Mouse (Mus musculus): Measurements from ENCODE around the gene Banf2. TPM values are rescaled to one million over a fixed set of nuclear protein-coding genes. Genes with fewer than 3 reads are reported as not detected.

Gene Banf2
- polyA plus RNA-seq, 1 experiment from 2014 or later = not detected

- WGBS = 68% methylated on average over 6 of the region's 6 CpGs
- TF ChIP-seq CTCF (IDR thresholded peaks at IDR 0.05; ENCODE audit: low read depth) = no peak
- Histone ChIP-seq H3K9ac (ENCODE audit: low read depth, low read length) (no peak overlapping the region), H3K4me1 (replicated peaks; ENCODE audit: insufficient read depth, low read length) (no peaks in the 10 kb centered on the region), H3K4me2 (ENCODE audit: low read length) (no peak overlapping the region), H3K4me3 (replicated peaks; ENCODE audit: low read depth, low read length) (no peak overlapping the region), H3K9me3 (replicated peaks; ENCODE audit: low read length) (no peaks in the 10 kb centered on the region), H3K36me3 (ENCODE audit: insufficient read depth, low read length) (no peaks in the 10 kb centered on the region), H3K27me3 (ENCODE audit: insufficient read depth, low read length) (no peaks in the 10 kb centered on the region), H3K27ac (no peak overlapping the region)
- DNase-seq (ENCODE audit: low spot score) = no peak
- ATAC-seq (replicated peaks; ENCODE audit: low FRiP score, low read depth) = no peak
Observed at GRCm38 (mm10) chr2:144061701-144062100, 28.8 kb downstream of the Banf2 start.

- H3K4me1 ChIP-seq (replicated peaks; ENCODE audit: insufficient read depth, low read length) = no peaks in the 10 kb centered on the region
- no peaks in the 10 kb centered on the region for H3K9me3 ChIP-seq (replicated peaks; ENCODE audit: low read length)
- no peak overlapping the region for H3K9ac ChIP-seq (ENCODE audit: low read depth, low read length)
- ATAC-seq (replicated peaks; ENCODE audit: low FRiP score, low read depth) (no peak), DNase-seq (ENCODE audit: low spot score) (no peak)
- TF ChIP-seq CTCF (IDR thresholded peaks at IDR 0.05; ENCODE audit: low read depth) = no peak
- no peaks in the 10 kb centered on the region for H3K27me3 ChIP-seq (ENCODE audit: insufficient read depth, low read length)
- 94% methylated on average over 2 of the region's 2 CpGs for WGBS
- H3K4me3 ChIP-seq (replicated peaks; ENCODE audit: low read depth, low read length) = no peak overlapping the region
- H3K4me2 ChIP-seq (ENCODE audit: low read length) = no peak overlapping the region
- H3K36me3 ChIP-seq (ENCODE audit: insufficient read depth, low read length) = no peaks in the 10 kb centered on the region
- no peak overlapping the region for H3K27ac ChIP-seq
Observed at GRCm38 (mm10) chr2:144065499-144065898, 32.6 kb downstream of the Banf2 start.

GRCm38 (mm10) chr2:144069663-144070062 is 36.8 kb downstream of the Banf2 start:
- no peak overlapping the region for H3K4me2 ChIP-seq (ENCODE audit: low read length)
- no peak overlapping the region for H3K4me3 ChIP-seq (replicated peaks; ENCODE audit: low read depth, low read length)
- no peak for TF ChIP-seq CTCF (IDR thresholded peaks at IDR 0.05; ENCODE audit: low read depth)
- no peak for ATAC-seq (replicated peaks; ENCODE audit: low FRiP score, low read depth)
- H3K4me1 ChIP-seq (replicated peaks; ENCODE audit: insufficient read depth, low read length) = no peaks in the 10 kb centered on the region
- no peak overlapping the region for H3K27ac ChIP-seq
- H3K9me3 ChIP-seq (replicated peaks; ENCODE audit: low read length) = no peaks in the 10 kb centered on the region
- 95% methylated on average over 4 of the region's 4 CpGs for WGBS
- DNase-seq (ENCODE audit: low spot score) = no peak
- H3K36me3 ChIP-seq (ENCODE audit: insufficient read depth, low read length) = no peaks in the 10 kb centered on the region
- no peaks in the 10 kb centered on the region for H3K27me3 ChIP-seq (ENCODE audit: insufficient read depth, low read length)
- H3K9ac ChIP-seq (ENCODE audit: low read depth, low read length) = no peak overlapping the region

- no peaks in the 10 kb centered on the region for H3K36me3 ChIP-seq (ENCODE audit: insufficient read depth, low read length)
- H3K9ac ChIP-seq (ENCODE audit: low read depth, low read length) = no peak overlapping the region
- WGBS = 32% methylated on average over 7 of the region's 7 CpGs
- no peaks in the 10 kb centered on the region for H3K9me3 ChIP-seq (replicated peaks; ENCODE audit: low read length)
- no peak overlapping the region for H3K4me3 ChIP-seq (replicated peaks; ENCODE audit: low read depth, low read length)
- DNase-seq (ENCODE audit: low spot score) (peak; percentile 39), ATAC-seq (replicated peaks; ENCODE audit: low FRiP score, low read depth) (no peak)
- H3K27me3 ChIP-seq (ENCODE audit: insufficient read depth, low read length) = no peaks in the 10 kb centered on the region
- no peaks in the 10 kb centered on the region for H3K4me1 ChIP-seq (replicated peaks; ENCODE audit: insufficient read depth, low read length)
- no peak overlapping the region for H3K4me2 ChIP-seq (ENCODE audit: low read length)
- no peak for TF ChIP-seq CTCF (IDR thresholded peaks at IDR 0.05; ENCODE audit: low read depth)
- no peak overlapping the region for H3K27ac ChIP-seq
Observed at GRCm38 (mm10) chr2:144070479-144070878, 37.6 kb downstream of the Banf2 start.

GRCm38 (mm10) chr2:144072642-144073041 is 39.8 kb downstream of the Banf2 start:
- DNase-seq (ENCODE audit: low spot score) (no peak), ATAC-seq (replicated peaks; ENCODE audit: low FRiP score, low read depth) (no peak)
- TF ChIP-seq CTCF (IDR thresholded peaks at IDR 0.05; ENCODE audit: low read depth) = no peak

GRCm38 (mm10) chr2:144074059-144074458 is 41.2 kb downstream of the Banf2 start:
- ATAC-seq (replicated peaks; ENCODE audit: low FRiP score, low read depth) (no peak), DNase-seq (ENCODE audit: low spot score) (no peak)
- H3K4me3 ChIP-seq (replicated peaks; ENCODE audit: low read depth, low read length) = no peak overlapping the region
- no peaks in the 10 kb centered on the region for H3K36me3 ChIP-seq (ENCODE audit: insufficient read depth, low read length)
- no peak overlapping the region for H3K9ac ChIP-seq (ENCODE audit: low read depth, low read length)
- H3K4me1 ChIP-seq (replicated peaks; ENCODE audit: insufficient read depth, low read length) = no peaks in the 10 kb centered on the region
- 94% methylated on average over 5 of the region's 5 CpGs for whole genome bisulfite sequencing
- no peak overlapping the region for H3K4me2 ChIP-seq (ENCODE audit: low read length)
- H3K9me3 ChIP-seq (replicated peaks; ENCODE audit: low read length) = no peaks in the 10 kb centered on the region
- no peaks in the 10 kb centered on the region for H3K27me3 ChIP-seq (ENCODE audit: insufficient read depth, low read length)
- no peak for TF ChIP-seq CTCF (IDR thresholded peaks at IDR 0.05; ENCODE audit: low read depth)
- no peak overlapping the region for H3K27ac ChIP-seq

More at GRCm38 (mm10) chr2:144072642-144073041, 39.8 kb downstream of the Banf2 start:
- no peaks in the 10 kb centered on the region for H3K36me3 ChIP-seq (ENCODE audit: insufficient read depth, low read length)
- no peak overlapping the region for H3K4me2 ChIP-seq (ENCODE audit: low read length)
- H3K4me3 ChIP-seq (replicated peaks; ENCODE audit: low read depth, low read length) = no peak overlapping the region
- H3K27ac ChIP-seq = no peak overlapping the region
- no peaks in the 10 kb centered on the region for H3K27me3 ChIP-seq (ENCODE audit: insufficient read depth, low read length)
- H3K4me1 ChIP-seq (replicated peaks; ENCODE audit: insufficient read depth, low read length) = no peaks in the 10 kb centered on the region
- H3K9me3 ChIP-seq (replicated peaks; ENCODE audit: low read length) = no peaks in the 10 kb centered on the region
- H3K9ac ChIP-seq (ENCODE audit: low read depth, low read length) = no peak overlapping the region
- 36% methylated on average over 7 of the region's 7 CpGs for WGBS

GRCm38 (mm10) chr2:144076625-144077024 is 43.8 kb downstream of the Banf2 start:
- DNase-seq (ENCODE audit: low spot score) = peak; percentile 12
- Histone ChIP-seq H3K4me1 (replicated peaks; ENCODE audit: insufficient read depth, low read length) (no peaks in the 10 kb centered on the region), H3K4me2 (ENCODE audit: low read length) (no peak overlapping the region), H3K9me3 (replicated peaks; ENCODE audit: low read length) (no peaks in the 10 kb centered on the region), H3K27me3 (ENCODE audit: insufficient read depth, low read length) (no peaks in the 10 kb centered on the region), H3K4me3 (replicated peaks; ENCODE audit: low read depth, low read length) (no peak overlapping the region), H3K9ac (ENCODE audit: low read depth, low read length) (no peak overlapping the region), H3K36me3 (ENCODE audit: insufficient read depth, low read length) (no peaks in the 10 kb centered on the region), H3K27ac (no peak overlapping the region)
- ATAC-seq (replicated peaks; ENCODE audit: low FRiP score, low read depth) = no peak
- no peak for TF ChIP-seq CTCF (IDR thresholded peaks at IDR 0.05; ENCODE audit: low read depth)
- WGBS = 77% methylated on average over 2 of the region's 2 CpGs
